9 mouse cellular contexts compared by ENCODE assay signal in the genomic region with DNA sequence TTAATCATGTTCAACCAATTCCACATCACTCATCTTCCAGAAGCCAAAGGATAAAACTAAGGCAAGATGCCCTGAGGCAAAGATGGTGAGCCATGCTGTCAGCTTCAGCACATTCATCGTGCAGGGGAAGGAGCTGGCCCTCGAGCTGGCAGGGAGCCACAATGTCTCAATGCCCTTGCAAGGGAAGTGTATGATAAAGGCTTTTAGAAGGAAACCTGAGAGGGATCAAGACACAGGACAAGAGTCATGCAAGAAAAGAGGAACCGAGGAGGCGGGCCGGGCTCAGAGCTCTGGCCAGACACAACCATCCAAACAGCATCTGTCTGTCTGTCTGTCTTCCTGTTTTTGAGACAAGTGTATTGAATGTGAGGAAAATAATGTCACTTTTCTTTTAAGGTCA.
A peak's percentile ranks its signal among the peaks of the same experiment; 100 is the strongest.
DNase-seq lines count a peak whose midpoint lies in the region; ATAC-seq and TF ChIP-seq lines count a peak whose summit lies in the region.
"Had no signal": no experiment of that assay in that cellular context is flagged by ENCODE, and none has a peak within 500 bp of the region (broad histone marks: within the 10 kb centered on the region; RNA-seq: fewer than 3 reads in every experiment).

No protein-coding gene starts in this region.

- dilution Hi-C loops in CH12.LX (cut with MboI; ENCODE audit: extremely low pct_ligation_motif_present, extremely low pct_unique_long_range_greater_than_20kb, low sequenced_read_pairs): no loop called here

- H3K4me3 ChIP-seq in kidney, embryonic 15.5 days (replicated peaks): no peak overlapping the region
- no peak overlapping the region for H3K4me3 ChIP-seq in CH12.LX (replicated peaks in 1 of 3; ENCODE audit: low read depth in 2 of 3, low read length in 2 of 3, poor library complexity in 1 of 3)
- no peak overlapping the region for H3K4me3 ChIP-seq in cerebellum, adult 2 months (replicated peaks; ENCODE audit: insufficient read depth, low read depth, low read length)

- no peak for ATAC-seq in kidney, embryonic 15.5 days (replicated peaks; ENCODE audit: low FRiP score)

- no peaks in the 10 kb centered on the region for H3K79me2 ChIP-seq in CH12.LX (replicated peaks; ENCODE audit: control insufficient read depth, extremely low read depth, insufficient read depth, poor library complexity, severe bottlenecking)

- no peaks in the 10 kb centered on the region for H3K9me3 ChIP-seq in kidney, embryonic 15.5 days (replicated peaks)
- H3K9me3 ChIP-seq in CH12.LX (replicated peaks; ENCODE audit: low read length): no peaks in the 10 kb centered on the region

- TF ChIP-seq EP300 in CH12.LX (IDR thresholded peaks at IDR 0.05; ENCODE audit: low read length): no peak; the same call in 1 of the 2 replicates

- DNase-seq in kidney, postnatal 36 days: peak; percentile 7 to 48
- peak; percentile 64 for DNase-seq in CH12.LX (ENCODE audit: extremely low read depth)
- peak; percentile 49 for DNase-seq in adrenal gland, postnatal 14 days
- peak; percentile 26 for DNase-seq in lung, postnatal 14 days
- DNase-seq in thymus, postnatal 14 days: no peak
- no peak for DNase-seq in cerebellum, adult 2 months
- no peak for DNase-seq in cerebellum, adult 8-10 months
- DNase-seq: thymus, adult 2 months had no signal

- no peak for TF ChIP-seq POLR2A in CH12.LX (IDR thresholded peaks at IDR 0.05; ENCODE audit: low read depth, low read length)
- no peak for TF ChIP-seq POLR2A in cerebellum, adult 2 months (IDR thresholded peaks at IDR 0.05; ENCODE audit: borderline replicate concordance, insufficient read depth, low read length)

- in situ Hi-C loops in CH12.LX (cut with MboI; ENCODE audit: low pct_ligation_motif_present, low pct_unique_long_range_greater_than_20kb, low sequenced_read_pairs): no loop called here

- no peak overlapping the region for H3K4me2 ChIP-seq in kidney, embryonic 15.5 days
- H3K4me2 ChIP-seq in CH12.LX (ENCODE audit: insufficient read depth, low read depth, poor library complexity, severe bottlenecking): 0 out of 2 replicates have a peak overlapping the region, but pooled peaks have one; percentile 4

- H3K27ac ChIP-seq in kidney, embryonic 15.5 days: no peak overlapping the region
- H3K27ac ChIP-seq in CH12.LX (ENCODE audit: insufficient read depth, low read depth): no peak overlapping the region
- H3K27ac ChIP-seq in cerebellum, adult 2 months (ENCODE audit: insufficient read depth, low read length): no peak overlapping the region

- TF ChIP-seq CTCF in CH12.LX (conservative IDR thresholded peaks at IDR 0.05 in 1 of 2, IDR thresholded peaks at IDR 0.05 in 1 of 2; ENCODE audit: low read depth in 2 of 2, low read length in 2 of 2): no peak
- no peak for TF ChIP-seq CTCF in cerebellum, adult 2 months (IDR thresholded peaks at IDR 0.05; ENCODE audit: borderline replicate concordance, insufficient read depth, low read depth, low read length)

- no peaks in the 10 kb centered on the region for H3K36me3 ChIP-seq in kidney, embryonic 15.5 days
- H3K36me3 ChIP-seq in CH12.LX (replicated peaks in 1 of 2; ENCODE audit: control insufficient read depth in 1 of 2, insufficient read depth in 1 of 2, low read length in 1 of 2): no peaks in the 10 kb centered on the region

- no peak for TF ChIP-seq RAD21 in CH12.LX (IDR thresholded peaks at IDR 0.05; ENCODE audit: low read depth, low read length)

- H3K9ac ChIP-seq in kidney, embryonic 15.5 days: no peak overlapping the region
- H3K9ac ChIP-seq in CH12.LX (ENCODE audit: insufficient read depth, low read depth): no peak overlapping the region

- H3K4me1 ChIP-seq in kidney, embryonic 15.5 days: no peaks in the 10 kb centered on the region
- peaks cover 9 to 23% of the 10 kb centered on the region in 2 experiments for H3K4me1 ChIP-seq in CH12.LX (ENCODE audit: control insufficient read depth in 1 of 2, insufficient read depth in 2 of 2)
- H3K4me1 ChIP-seq in cerebellum, adult 2 months (ENCODE audit: control insufficient read depth, insufficient read depth, low read length): peaks cover 4% of the 10 kb centered on the region

- no peaks in the 10 kb centered on the region for H3K27me3 ChIP-seq in kidney, embryonic 15.5 days
- H3K27me3 ChIP-seq in CH12.LX (replicated peaks): peaks cover 3% of the 10 kb centered on the region
- no peaks in the 10 kb centered on the region for H3K27me3 ChIP-seq in cerebellum, adult 2 months (ENCODE audit: control insufficient read depth, insufficient read depth, low read length)

- WGBS in kidney, embryonic 15.5 days: 70% methylated on average over 5 of the region's 5 CpGs
- 67% methylated on average over 5 of the region's 5 CpGs for WGBS in cerebellum, adult 2 months

TF ChIP-seq in CH12.LX, 34 proteins besides CTCF, POLR2A, EP300 and RAD21:
- TF ChIP-seq SMC3 (IDR thresholded peaks at IDR 0.05; ENCODE audit: low read depth, low read length) (no peak), CHD1 (IDR thresholded peaks at IDR 0.05; ENCODE audit: low read depth, low read length) (no peak), ZNF384 (IDR thresholded peaks at IDR 0.05; ENCODE audit: low read depth, low read length) (no peak), MAZ (IDR thresholded peaks at IDR 0.05; ENCODE audit: low read depth, low read length) (no peak), TBP (conservative IDR thresholded peaks at IDR 0.05; ENCODE audit: low read depth, low read length) (no peak), GABPA (IDR thresholded peaks at IDR 0.05; ENCODE audit: insufficient replicate concordance, low read depth, low read length) (no peak), MEF2A (IDR thresholded peaks at IDR 0.05; ENCODE audit: borderline replicate concordance, low read depth, low read length) (no peak), POLR2AphosphoS2 (IDR thresholded peaks at IDR 0.05; ENCODE audit: low read depth, low read length) (no peak), NRF1 (IDR thresholded peaks at IDR 0.05; ENCODE audit: low read depth, low read length) (no peak), JUND (conservative IDR thresholded peaks at IDR 0.05; ENCODE audit: low read depth, low read length) (no peak)

Comparison
In these comparisons a context has a peak if more than half of its experiments do, and no peak if none do; other contexts are left out.
1. DNase-seq: peak in kidney, postnatal 36 days (2 of 2), CH12.LX (single experiment), adrenal gland, postnatal 14 days (single experiment) and lung, postnatal 14 days (single experiment); none in thymus, postnatal 14 days (single experiment), cerebellum, adult 2 months (0 of 2) and cerebellum, adult 8-10 months (single experiment).